Mouse (Mus musculus): Measurements from ENCODE around the gene Crhbp.

Gene Crhbp

DNA sequence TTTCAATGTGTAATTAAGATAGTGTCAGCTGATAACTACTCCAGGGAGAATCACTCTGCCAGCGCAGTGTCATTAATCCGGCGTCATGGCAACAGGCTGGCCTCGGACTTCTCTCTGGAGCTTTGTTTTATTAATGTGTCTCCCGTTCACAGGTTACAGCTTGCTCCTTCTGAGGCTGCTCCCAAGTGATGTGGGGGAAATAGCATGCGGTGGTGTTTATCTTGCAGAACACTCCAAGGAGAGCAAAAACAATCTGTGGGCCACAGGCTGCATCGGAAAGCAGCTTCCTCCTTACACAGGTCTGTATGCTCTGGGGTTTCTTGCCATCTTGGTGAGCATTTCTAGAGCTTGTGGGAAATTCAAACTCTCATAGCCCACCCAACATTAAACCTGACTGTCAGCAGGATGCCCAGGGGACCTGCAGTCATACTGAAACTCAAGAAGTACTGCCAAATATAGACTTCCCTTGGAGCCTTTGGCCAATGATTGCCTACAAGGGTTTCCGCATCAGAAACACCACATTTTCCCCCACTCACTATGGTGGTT, 25.4 kb downstream of the Crhbp start:
- DNase-seq (ENCODE audit: low read depth, low spot score): peak; percentile 53

DNA sequence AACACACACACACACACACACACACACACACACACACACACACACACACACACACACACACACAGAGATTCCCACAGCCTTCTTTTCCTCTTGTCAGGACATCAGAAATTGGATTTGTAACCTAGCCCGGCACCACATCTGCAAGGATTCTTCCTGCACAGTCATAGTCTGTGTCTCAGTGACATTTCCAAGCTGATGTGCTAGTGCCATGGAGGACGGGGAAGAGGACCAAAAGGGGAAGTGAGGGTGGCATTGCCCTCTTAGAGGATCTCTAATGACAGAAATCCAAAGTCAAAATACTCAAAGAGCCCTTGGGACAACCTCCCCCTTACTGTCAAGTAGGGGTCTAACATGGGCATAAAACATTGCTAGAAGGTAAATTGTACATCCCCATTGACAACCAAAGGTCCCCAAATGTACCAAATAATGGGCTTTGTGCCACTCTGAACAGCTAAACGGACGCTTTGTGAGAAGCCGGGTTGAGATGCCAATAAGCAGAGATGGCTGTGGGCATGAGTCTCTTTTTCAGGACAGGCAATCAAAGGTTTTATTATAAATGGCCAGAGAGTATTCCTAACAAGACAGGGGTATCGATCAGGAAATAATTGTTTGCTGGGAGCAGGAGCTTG, 26.0 kb downstream of the Crhbp start:
- DNase-seq (ENCODE audit: low read depth, low spot score): no peak

DNA sequence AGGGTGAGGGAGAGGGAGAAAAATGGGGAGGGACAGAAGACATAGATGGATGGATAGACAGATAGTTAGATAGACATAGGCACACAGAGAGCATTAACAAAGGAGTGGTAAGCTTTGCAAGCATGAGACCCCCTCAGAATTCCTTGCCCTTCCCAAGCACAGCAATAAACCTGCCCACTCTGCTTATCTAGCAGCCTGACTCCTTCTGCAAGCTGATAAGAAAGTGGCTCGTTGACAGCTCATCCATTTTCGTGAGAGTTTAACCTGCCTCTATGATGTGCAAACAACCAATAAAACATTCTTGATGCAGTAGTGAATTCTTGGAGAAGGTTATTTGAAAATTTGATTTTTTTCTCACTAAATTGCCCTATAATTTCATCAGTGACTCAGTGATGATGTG, 32.5 kb downstream of the Crhbp start:
- no peak for DNase-seq (ENCODE audit: low read depth, low spot score)

DNA sequence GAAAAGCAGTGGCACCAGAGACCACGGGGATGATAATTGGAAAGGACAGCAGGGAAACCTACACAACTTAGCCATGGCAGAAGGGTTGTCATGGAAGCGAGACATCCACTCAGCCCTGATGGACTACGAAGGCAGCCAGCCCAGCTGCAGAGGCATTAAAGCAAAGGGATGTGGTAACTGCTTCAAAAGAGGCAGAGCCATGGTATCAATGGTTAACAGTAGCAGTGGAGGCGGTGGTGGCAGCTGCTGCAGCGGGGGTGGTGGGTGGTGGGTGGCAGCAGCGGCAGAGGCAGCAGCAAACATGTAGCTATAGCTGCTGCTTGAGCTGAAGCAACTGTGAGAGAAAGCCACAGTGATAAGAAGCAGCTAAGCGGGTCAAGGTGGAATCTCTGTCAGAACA, 51.5 kb downstream of the Crhbp start:
- DNase-seq (ENCODE audit: low read depth, low spot score): no peak

GRCm38 (mm10) chr13:95389866-95390865, 54.6 kb downstream of the Crhbp start:
- DNase-seq (ENCODE audit: low read depth, low spot score): peak; percentile 89

- no peak for DNase-seq (ENCODE audit: low read depth, low spot score)
Measured at GRCm38 (mm10) chr13:95388226-95388625, 56.5 kb downstream of the Crhbp start.

- no peak for DNase-seq (ENCODE audit: low read depth, low spot score)
Measured at GRCm38 (mm10) chr13:95382418-95382817, 62.3 kb downstream of the Crhbp start.
